Mouse (Mus musculus) lung, postnatal 0 days (tissue): Measurements from ENCODE around the gene Wdr35. TPM values are rescaled to one million over a fixed set of nuclear protein-coding genes. Genes with fewer than 3 reads are reported as not detected.

Experiments used
- ATAC-seq: fragments of 200-750 bp; cut with Nextera tagmentation; 2 replicates; pipeline ENCODE4 v1.8.0; 2017; ENCODE audit warnings: moderate library complexity
- DNase-seq: peaks from one replicate; pipeline ENCODE4 v3.0.0-alpha.2; 2016; ENCODE audit warnings: low spot score
- H3K27ac ChIP-seq: fragments of 300-500 bp; sonication (generic); 2 replicates; pipeline ENCODE4 v1.5.1; 2014; ENCODE audit warnings: antibody characterized with exemption, mild to moderate bottlenecking, low read length, mixed read lengths
- H3K27me3 ChIP-seq: fragments of 300-500 bp; sonication (generic); replicated peaks from 2 replicates; pipeline ENCODE4 v1.6.1; 2014; ENCODE audit warnings: low read length, mixed read lengths; ENCODE audit not compliant: insufficient read depth
- H3K36me3 ChIP-seq: fragments of 300-500 bp; sonication (generic); 2 replicates; pipeline ENCODE4 v1.6.1; 2014; ENCODE audit warnings: low read length, mixed read lengths; ENCODE audit not compliant: insufficient read depth
- H3K4me1 ChIP-seq: fragments of 300-500 bp; sonication (generic); 2 replicates; pipeline ENCODE4 v1.6.1; 2014; ENCODE audit warnings: antibody characterized with exemption, low read depth, low read length, mixed read lengths; ENCODE audit not compliant: insufficient read depth
- H3K4me2 ChIP-seq: fragments of 300-500 bp; sonication (generic); replicated peaks from 2 replicates; pipeline ENCODE4 v1.6.1; 2014; ENCODE audit warnings: low read depth, mild to moderate bottlenecking, low read length, moderate library complexity, mixed read lengths
- H3K4me3 ChIP-seq: fragments of 300-500 bp; sonication (generic); 2 replicates; pipeline ENCODE4 v1.5.1; 2014; ENCODE audit warnings: low read depth, low read length
- H3K9ac ChIP-seq: fragments of 300-500 bp; sonication (generic); replicated peaks from 2 replicates; pipeline ENCODE4 v1.6.1; 2014; ENCODE audit warnings: low read depth, mild to moderate bottlenecking
- H3K9me3 ChIP-seq: fragments of 300-500 bp; sonication (generic); 2 replicates; pipeline ENCODE4 v1.6.1; 2016; ENCODE audit warnings: low read length, mixed read lengths
- CTCF ChIP-seq: IDR thresholded peaks from 2 replicates; pipeline ENCODE4 v1.5.1; 2016; ENCODE audit warnings: antibody characterized with exemption, mild to moderate bottlenecking
- EP300 ChIP-seq: IDR thresholded peaks from 2 replicates; pipeline ENCODE4 v1.6.1; 2016; ENCODE audit warnings: antibody characterized with exemption, mild to moderate bottlenecking, control low read depth
- WGBS: fragments of 180-500 bp; shearing (Covaris S2); extraction: QIAGEN DNeasy Blood & Tissue Kit; methylation state at CpG from one replicate; pipeline ENCODE4 v1.1.7; 2014; 5-methylcytosine and 5-hydroxymethylcytosine counted together
- polyA plus RNA-seq: library from polyadenylated mRNA; unstranded; fragments of >200 nt; fragmentation: Nextera tagmentation; extraction: Ambion mirVana; gene quantifications from 2 replicates; pipeline ENCODE4 v1.2.1, GENCODE M21; 2015

The Wdr35 gene
- polyA plus RNA-seq, 1 experiment from 2014 or later, result 7.6 TPM

GRCm38 (mm10) chr12:8947714-8948464, 25.8 kb upstream of the Wdr35 start, which contains the start of gene Matn3:
Gene Matn3 (plus strand): TSS chr12:8947929.
- H3K36me3 ChIP-seq, result no peaks in the 10 kb centered on the region
- ATAC-seq (peak; percentile 93), DNase-seq (peak; percentile 84)
- TF ChIP-seq EP300 (no peak), CTCF (peak; percentile 21; the same call in 1 of the 2 replicates)
- peak within 1 kb of the TSS; percentile 65 for H3K4me2 ChIP-seq
- WGBS, result 3% methylated on average over 42 of the region's 42 CpGs
- H3K4me3 ChIP-seq, result peak within 1 kb of the TSS; percentile 30
- H3K4me1 ChIP-seq, result peaks cover 11% of the 10 kb centered on the region; the same call in 1 of the 2 replicates
- H3K27ac ChIP-seq, result no peak within 1 kb of the TSS
- H3K9ac ChIP-seq, result peak within 1 kb of the TSS; percentile 37; the same call in 1 of the 2 replicates
- no peaks in the 10 kb centered on the region for H3K27me3 ChIP-seq
- H3K9me3 ChIP-seq, result no peaks in the 10 kb centered on the region

GRCm38 (mm10) chr12:8953136-8953535, 20.6 kb upstream of the Wdr35 start:
- TF ChIP-seq EP300, result no peak
- no peak for TF ChIP-seq CTCF
- H3K4me2 ChIP-seq, result no peak overlapping the region
- no peak overlapping the region for H3K4me3 ChIP-seq
- no peak for ATAC-seq
- H3K27me3 ChIP-seq, result no peaks in the 10 kb centered on the region
- WGBS, result 86% methylated on average over 10 of the region's 10 CpGs
- H3K4me1 ChIP-seq, result no peaks in the 10 kb centered on the region; the same call in 1 of the 2 replicates
- no peak overlapping the region for H3K9ac ChIP-seq
- H3K36me3 ChIP-seq, result no peaks in the 10 kb centered on the region
- no peaks in the 10 kb centered on the region for H3K9me3 ChIP-seq
- no peak for DNase-seq
- H3K27ac ChIP-seq, result no peak overlapping the region

DNA sequence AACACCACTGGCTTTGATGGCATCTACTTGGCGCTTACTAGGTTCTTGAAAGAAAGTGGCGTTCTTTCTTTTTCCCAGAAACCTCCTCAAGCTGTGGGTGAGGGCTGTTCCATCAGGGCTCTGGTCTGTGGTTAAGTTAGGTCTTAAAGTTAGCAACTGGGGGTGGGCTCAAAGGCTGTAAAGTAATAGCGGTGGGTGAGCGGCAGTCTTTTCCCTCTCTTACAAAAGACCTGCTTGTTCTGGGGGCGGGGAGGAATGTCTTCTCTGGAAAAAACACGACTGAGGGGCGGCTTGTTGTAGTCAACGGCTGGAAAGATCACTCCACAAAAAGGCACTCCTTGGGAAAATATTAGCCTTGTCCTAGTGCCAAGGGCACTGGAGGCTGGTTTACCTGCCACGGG, 19.5 kb upstream of the Wdr35 start:
- DNase-seq, result peak; percentile 86

DNA sequence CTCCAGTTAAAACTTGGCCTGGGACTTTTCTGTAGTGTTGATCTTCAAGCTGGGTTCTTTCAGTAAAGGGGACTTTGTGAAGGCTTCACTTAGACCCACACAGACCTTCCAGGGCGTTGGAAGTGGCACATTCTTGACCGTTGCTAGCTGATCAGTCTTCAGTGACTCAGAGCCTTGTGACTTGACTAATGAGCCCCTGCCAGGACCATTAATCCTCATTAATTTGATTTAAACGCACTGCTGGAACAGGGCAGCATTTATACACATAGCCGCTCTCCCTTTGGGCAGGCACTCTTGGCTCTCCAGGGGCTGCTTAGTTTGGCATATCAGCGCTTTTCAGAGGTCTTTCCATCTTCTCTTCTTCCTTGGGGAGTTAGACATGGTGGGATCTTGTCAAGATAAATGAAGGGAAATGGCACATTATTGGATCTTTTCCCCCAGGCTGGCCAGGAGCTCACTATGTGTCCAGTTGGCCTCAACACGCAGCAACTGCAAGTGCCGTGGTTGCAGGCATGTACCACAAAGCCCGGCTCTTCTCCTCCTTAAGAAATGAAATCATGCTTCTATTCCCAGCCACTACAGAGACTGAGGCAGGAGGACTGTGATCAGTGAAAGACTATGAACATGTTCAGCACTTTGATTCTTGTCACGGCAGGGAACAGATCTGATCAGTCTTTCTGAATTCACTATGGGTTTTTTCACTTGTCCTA, 11.9 kb upstream of the Wdr35 start:
- Histone ChIP-seq H3K4me1 (no peaks in the 10 kb centered on the region), H3K4me3 (no peak overlapping the region), H3K9ac (no peak overlapping the region), H3K9me3 (no peaks in the 10 kb centered on the region), H3K27ac (no peak overlapping the region), H3K36me3 (no peaks in the 10 kb centered on the region), H3K4me2 (no peak overlapping the region), H3K27me3 (no peaks in the 10 kb centered on the region)
- WGBS, result 63% methylated on average over 9 of the region's 9 CpGs
- ATAC-seq (no peak), DNase-seq (no peak)
- no peak for TF ChIP-seq CTCF
- no peak for TF ChIP-seq EP300

More for the DNA sequence above, 19.5 kb upstream of the Wdr35 start:
- Histone ChIP-seq H3K27ac (peak overlapping the region; percentile 88), H3K4me2 (no peak overlapping the region), H3K27me3 (no peaks in the 10 kb centered on the region), H3K36me3 (no peaks in the 10 kb centered on the region), H3K4me3 (no peak overlapping the region), H3K4me1 (no peaks in the 10 kb centered on the region), H3K9ac (no peak overlapping the region), H3K9me3 (no peaks in the 10 kb centered on the region)
- WGBS, result 51% methylated on average over 9 of the region's 9 CpGs
- TF ChIP-seq EP300 (peak; percentile 24; the same call in 1 of the 2 replicates), CTCF (no peak)
- ATAC-seq, result peak; percentile 93

GRCm38 (mm10) chr12:8969828-8970227, 3.9 kb upstream of the Wdr35 start:
- 6% methylated on average over 9 of the region's 9 CpGs for WGBS
- Histone ChIP-seq H3K27ac (no peak overlapping the region), H3K27me3 (no peaks in the 10 kb centered on the region), H3K4me1 (no peaks in the 10 kb centered on the region), H3K9ac (no peak overlapping the region), H3K9me3 (no peaks in the 10 kb centered on the region), H3K36me3 (no peaks in the 10 kb centered on the region), H3K4me2 (no peak overlapping the region), H3K4me3 (no peak overlapping the region)
- TF ChIP-seq CTCF, result no peak
- TF ChIP-seq EP300, result peak; percentile 37
- DNase-seq, result peak; percentile 92
- peak; percentile 98 for ATAC-seq

DNA sequence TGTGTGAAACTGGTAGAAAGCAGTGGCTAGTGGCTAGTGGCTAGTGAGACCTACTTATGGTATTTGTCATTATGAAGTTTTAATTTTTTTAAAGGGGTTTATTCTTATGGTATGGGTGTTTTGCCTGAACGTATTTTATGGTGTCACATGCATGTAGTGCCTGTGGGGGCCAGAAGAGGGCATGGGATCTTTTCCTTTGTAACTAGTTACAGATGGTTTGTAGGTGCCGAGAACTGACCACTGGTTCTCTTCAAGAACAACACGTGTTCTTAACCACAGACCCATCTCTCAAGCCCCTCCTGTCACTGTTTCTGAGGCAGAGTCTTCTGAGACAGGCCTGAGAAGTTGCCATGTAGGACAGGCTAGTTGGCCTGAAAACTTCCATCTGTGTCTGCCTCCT, 1.4 kb downstream of the Wdr35 start:
- Histone ChIP-seq H3K9ac (no peak overlapping the region), H3K4me3 (no peak overlapping the region), H3K4me2 (no peak overlapping the region), H3K27ac (no peak overlapping the region), H3K4me1 (no peaks in the 10 kb centered on the region), H3K9me3 (no peaks in the 10 kb centered on the region; the same call in 1 of the 2 replicates), H3K36me3 (no peaks in the 10 kb centered on the region), H3K27me3 (no peaks in the 10 kb centered on the region)
- ATAC-seq (no peak), DNase-seq (no peak)
- no peak for TF ChIP-seq EP300
- peak; percentile 21 for TF ChIP-seq CTCF
- 87% methylated on average over 3 of the region's 3 CpGs for WGBS
